Comparison of ENCODE assay signal across 22 mouse cellular contexts in genomic region chr4:142545187-142545586, GRCm38 (mm10).
DNase-seq lines count a peak whose midpoint lies in the region; ATAC-seq and TF ChIP-seq lines count a peak whose summit lies in the region.
"Had no signal": no experiment of that assay in that cellular context is flagged by ENCODE, and none has a peak within 500 bp of the region (broad histone marks: within the 10 kb centered on the region; RNA-seq: fewer than 3 reads in every experiment).

No protein-coding gene starts in this region.

- TF ChIP-seq CTCF in gastrocnemius, adult 2 months (IDR thresholded peaks at IDR 0.05): no peak
- no peak for TF ChIP-seq CTCF in kidney, postnatal 0 days (IDR thresholded peaks at IDR 0.05; ENCODE audit: low read depth)

- DNase-seq in gastrocnemius, adult 2 months: no peak
- no peak for DNase-seq in gastrocnemius, adult 18-20 months (ENCODE audit: low spot score)
- no peak for DNase-seq in kidney, adult 18-20 months
- peak; percentile 74 for DNase-seq in kidney, postnatal 0 days (ENCODE audit: low spot score)
- no peak for DNase-seq in kidney, postnatal 36 days
- DNase-seq: adrenal gland, adult 8-10 months; adrenal gland, postnatal 25 days; cerebellum, adult 18-20 months; cerebellum, adult 9-10 months; cerebellum, postnatal 14 days had no signal

- peak overlapping the region; percentile 51 for H3K4me3 ChIP-seq in gastrocnemius, adult 2 months
- H3K4me3 ChIP-seq in kidney, embryonic 14.5 days (ENCODE audit: low read length): no peak overlapping the region
- H3K4me3 ChIP-seq in kidney, postnatal 0 days (replicated peaks; ENCODE audit: low read depth, low read length): no peak overlapping the region
- peak overlapping the region; percentile 44 for H3K4me3 ChIP-seq in brown adipose tissue, adult 24 weeks (ENCODE audit: insufficient read depth, low read depth, low read length)
- H3K4me3 ChIP-seq: embryonic facial prominence, embryonic 12.5 days; erythroblast, embryonic 14.5 days; forebrain, embryonic 12.5 days; forebrain, embryonic 15.5 days; hindbrain, embryonic 13.5 days had no signal

- no peak overlapping the region for H3K9ac ChIP-seq in kidney, embryonic 14.5 days (ENCODE audit: low read depth, low read length)
- H3K9ac ChIP-seq in kidney, postnatal 0 days (ENCODE audit: low read depth, low read length): no peak overlapping the region
- H3K9ac ChIP-seq: embryonic facial prominence, embryonic 12.5 days; forebrain, embryonic 12.5 days; forebrain, embryonic 15.5 days; hindbrain, embryonic 13.5 days had no signal

- no peak overlapping the region for H3K27ac ChIP-seq in gastrocnemius, adult 2 months
- H3K27ac ChIP-seq in kidney, embryonic 14.5 days (ENCODE audit: low read depth, low read length): 0 out of 2 replicates have a peak overlapping the region, but pooled peaks have one; percentile 24
- H3K27ac ChIP-seq in kidney, postnatal 0 days: peak overlapping the region; percentile 50; the same call in 1 of the 2 replicates
- H3K27ac ChIP-seq in brown adipose tissue, adult 24 weeks (replicated peaks; ENCODE audit: low read depth, low read length): no peak overlapping the region
- H3K27ac ChIP-seq: embryonic facial prominence, embryonic 12.5 days; forebrain, embryonic 12.5 days; forebrain, embryonic 15.5 days; hindbrain, embryonic 13.5 days; hindbrain, postnatal 0 days had no signal

- no peaks in the 10 kb centered on the region for H3K9me3 ChIP-seq in kidney, embryonic 14.5 days (ENCODE audit: control insufficient read depth, low read length)
- no peaks in the 10 kb centered on the region for H3K9me3 ChIP-seq in kidney, postnatal 0 days (replicated peaks; ENCODE audit: low read length)
- H3K9me3 ChIP-seq: embryonic facial prominence, embryonic 12.5 days; forebrain, embryonic 12.5 days; forebrain, embryonic 15.5 days; hindbrain, embryonic 13.5 days had no signal

- 30% methylated on average over 1 of the region's 1 CpGs for WGBS in kidney, embryonic 14.5 days
- 31% methylated on average over 1 of the region's 1 CpGs for WGBS in kidney, postnatal 0 days

- no peaks in the 10 kb centered on the region for H3K36me3 ChIP-seq in kidney, embryonic 14.5 days (ENCODE audit: control insufficient read depth, insufficient read depth, low read length)
- H3K36me3 ChIP-seq in kidney, postnatal 0 days (ENCODE audit: insufficient read depth, low read length): no peaks in the 10 kb centered on the region
- H3K36me3 ChIP-seq: embryonic facial prominence, embryonic 12.5 days; forebrain, embryonic 12.5 days; forebrain, embryonic 15.5 days; hindbrain, embryonic 13.5 days had no signal

- H3K27me3 ChIP-seq in kidney, embryonic 14.5 days (ENCODE audit: control insufficient read depth, insufficient read depth, low read length): no peaks in the 10 kb centered on the region
- H3K27me3 ChIP-seq in kidney, postnatal 0 days (ENCODE audit: insufficient read depth, low read length): no peaks in the 10 kb centered on the region
- H3K27me3 ChIP-seq: embryonic facial prominence, embryonic 12.5 days; forebrain, embryonic 12.5 days; forebrain, embryonic 15.5 days; hindbrain, embryonic 13.5 days had no signal

- intact Hi-C loops in gastrocnemius, adult 2 months (cut with DNase I): no loop called here

- 0 out of 2 replicates have a peak, but pooled peaks cover 3% of the 10 kb centered on the region for H3K4me1 ChIP-seq in kidney, embryonic 14.5 days (ENCODE audit: control insufficient read depth, insufficient read depth, low read length)
- H3K4me1 ChIP-seq in kidney, postnatal 0 days (replicated peaks; ENCODE audit: insufficient read depth, low read length): 0 out of 2 replicates have a peak, but pooled peaks cover 4% of the 10 kb centered on the region
- no peaks in the 10 kb centered on the region for H3K4me1 ChIP-seq in brown adipose tissue, adult 24 weeks (ENCODE audit: control insufficient read depth, insufficient read depth, insufficient read length, low read length)
- H3K4me1 ChIP-seq: embryonic facial prominence, embryonic 12.5 days; forebrain, embryonic 12.5 days; forebrain, embryonic 15.5 days had no signal

- H3K4me2 ChIP-seq in kidney, embryonic 14.5 days (replicated peaks; ENCODE audit: low read depth, low read length): peak overlapping the region; percentile 21; the same call in 1 of the 2 replicates
- H3K4me2 ChIP-seq in kidney, postnatal 0 days (ENCODE audit: low read length): peak overlapping the region; percentile 43
- H3K4me2 ChIP-seq: embryonic facial prominence, embryonic 12.5 days; forebrain, embryonic 12.5 days; forebrain, embryonic 15.5 days; heart, embryonic 11.5 days; hindbrain, embryonic 13.5 days had no signal

- peak; percentile 87 for ATAC-seq in kidney, embryonic 14.5 days (ENCODE audit: low FRiP score, low TSS enrichment)
- no peak; the same call in 1 of the 2 replicates for ATAC-seq in kidney, postnatal 0 days (replicated peaks; ENCODE audit: low FRiP score, low read depth)
- ATAC-seq: activated CD4-positive, CD25-positive, alpha-beta regulatory T cell, adult 4 months; CD4-positive, CD25-positive, alpha-beta regulatory T cell, adult 4 months; forebrain, embryonic 15.5 days; hindbrain, postnatal 0 days; inflammation-experienced regulatory T-cells, adult 6 months had no signal

Comparison
In these comparisons a context has a peak if more than half of its experiments do, and no peak if none do; other contexts are left out.
1. H3K27ac ChIP-seq: peak in kidney, embryonic 14.5 days (single experiment) and kidney, postnatal 0 days (single experiment); none in gastrocnemius, adult 2 months (single experiment) and brown adipose tissue, adult 24 weeks (single experiment).
2. H3K4me3 ChIP-seq: peak in gastrocnemius, adult 2 months (single experiment) and brown adipose tissue, adult 24 weeks (single experiment); none in kidney, embryonic 14.5 days (single experiment) and kidney, postnatal 0 days (single experiment).